Mouse (Mus musculus) left cerebral cortex, adult 9 months (tissue): ENCODE data around the gene Cipc.

ENCODE experiments used
- DNase-seq, 2 experiments: peaks; one replicate each; pipeline ENCODE4 v3.0.0; 2022; ENCODE audit warnings: low spot score in 2 of 2

The Cipc gene

GRCm38 (mm10) chr12:86989890-86990754 lies 43.3 kb downstream of the Cipc start, which contains the start of gene Zdhhc22:
TSS of gene Zdhhc22 (minus strand) at chr12:86990430.
- DNase-seq: peak in 1 of 2 experiments; percentile 44

GRCm38 (mm10) chr12:86990755-86991110 lies 43.9 kb downstream of the Cipc start:
- no peak for DNase-seq

GRCm38 (mm10) chr12:86994166-86994565 lies 47.3 kb downstream of the Cipc start:
- no peak for DNase-seq

GRCm38 (mm10) chr12:86994776-86995175 lies 47.9 kb downstream of the Cipc start:
- no peak for DNase-seq

DNA sequence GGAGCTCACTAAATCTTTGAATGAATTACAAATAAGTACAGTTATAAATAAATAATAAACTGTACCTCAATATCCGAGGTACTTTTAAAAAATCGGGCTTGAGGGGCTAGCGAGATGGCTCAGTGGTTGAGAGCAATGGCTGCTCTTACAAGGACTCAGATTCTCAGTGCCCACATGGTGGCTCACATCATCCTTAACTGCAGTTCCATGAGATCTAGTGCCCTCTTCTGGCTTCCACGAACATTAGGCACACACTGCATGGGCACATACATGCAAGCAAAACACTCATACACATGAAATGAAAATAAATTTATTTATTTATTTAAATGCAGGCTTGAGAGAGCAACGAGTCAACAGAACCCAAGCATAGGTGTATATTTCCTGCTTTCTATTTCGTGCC lies 49.1 kb downstream of the Cipc start:
- no peak for DNase-seq

GRCm38 (mm10) chr12:86998699-86999098 lies 51.9 kb downstream of the Cipc start:
- DNase-seq: no peak

- DNase-seq: no peak
These were observed 52.5 kb downstream of the Cipc start for GRCm38 (mm10) chr12:86999283-86999820.

DNA sequence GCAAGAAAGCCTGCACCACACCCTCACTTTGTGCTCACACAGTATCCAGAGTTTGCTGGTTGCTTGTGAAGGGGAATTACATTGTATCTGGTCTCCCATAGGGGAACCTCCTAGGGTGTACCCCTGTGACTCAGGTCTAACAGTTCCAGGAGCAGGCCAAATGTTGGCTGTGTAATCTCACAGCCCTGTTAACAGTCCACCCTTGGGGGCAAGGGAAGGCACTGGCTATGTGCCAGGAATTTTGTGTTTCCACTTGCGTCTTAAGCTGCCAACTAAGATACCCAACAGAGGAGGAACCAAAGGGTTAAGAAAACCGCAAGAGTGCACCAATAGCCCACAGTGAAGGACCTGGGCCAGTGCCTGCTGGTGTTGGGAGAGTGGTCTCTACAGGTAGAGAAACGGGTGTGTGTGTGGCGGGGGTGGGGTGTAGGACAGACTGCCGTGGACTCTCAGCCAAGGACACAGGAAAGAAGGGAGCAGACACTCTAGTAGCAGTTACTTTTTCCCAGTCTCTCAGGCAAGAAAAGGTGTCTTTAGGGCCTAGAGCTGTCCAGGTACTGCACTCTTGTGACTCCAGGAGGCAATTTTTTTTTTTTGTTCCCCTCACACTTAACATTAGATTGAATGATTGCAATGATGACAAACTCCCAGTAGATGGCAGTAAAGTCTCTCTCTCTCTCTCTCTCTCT lies 53.5 kb downstream of the Cipc start:
- DNase-seq: no peak

DNA sequence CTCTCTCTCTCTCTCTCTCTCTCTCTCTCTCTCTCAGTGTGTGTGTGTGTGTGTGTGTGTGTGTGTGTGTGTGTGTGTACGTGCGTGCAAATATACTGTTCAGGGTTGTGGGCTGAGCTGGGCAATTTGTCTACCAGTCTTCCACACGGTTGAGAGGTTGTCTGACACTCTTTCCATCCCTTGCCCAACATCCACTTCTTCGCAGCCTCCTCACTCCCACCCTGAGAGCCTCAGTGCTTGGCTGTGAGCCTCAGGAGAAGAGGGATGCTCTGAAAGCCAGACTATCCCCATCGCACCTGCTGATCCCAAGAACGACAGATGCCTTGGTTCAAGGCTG lies 54.0 kb downstream of the Cipc start:
- no peak for DNase-seq

GRCm38 (mm10) chr12:87002209-87002608 lies 55.4 kb downstream of the Cipc start:
- no peak for DNase-seq

DNA sequence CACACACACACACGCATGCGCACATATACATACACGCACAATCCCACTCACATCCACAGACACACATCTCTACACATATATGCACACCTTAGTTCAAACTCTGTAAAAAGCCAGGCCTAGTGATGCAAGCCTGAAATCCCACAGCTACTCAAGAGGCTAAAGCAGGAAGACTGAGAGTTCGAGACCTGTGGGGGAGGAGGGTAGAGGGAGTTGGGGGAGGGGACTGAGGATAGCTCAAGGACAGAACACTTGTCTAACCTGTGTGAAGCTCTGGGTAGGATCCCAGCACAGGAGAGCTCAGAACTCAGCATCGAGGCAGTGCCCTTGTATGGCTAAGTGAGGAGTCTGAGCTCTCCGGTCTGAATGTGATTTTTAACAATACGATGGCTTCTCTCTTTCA lies 56.0 kb downstream of the Cipc start:
- DNase-seq: no peak

DNA sequence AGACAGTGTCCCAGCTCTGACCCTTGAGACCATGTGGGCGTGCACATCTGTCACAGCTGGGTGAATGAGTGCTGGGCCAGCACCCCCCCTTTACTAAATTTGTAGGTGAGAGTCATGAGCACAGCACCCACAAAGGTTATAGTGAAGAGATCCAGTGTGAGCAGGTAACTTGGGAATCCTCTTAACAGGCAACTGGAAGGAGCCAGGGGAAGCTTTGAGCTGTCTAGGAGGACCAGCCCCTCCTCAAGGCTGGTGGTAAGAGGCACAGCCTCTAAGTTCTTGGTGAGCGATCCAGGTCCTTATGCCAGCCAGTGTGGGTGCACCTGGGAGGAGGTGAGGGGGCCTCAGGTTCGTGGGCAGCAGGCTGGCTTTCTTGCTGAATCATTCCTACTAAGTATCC lies 56.8 kb downstream of the Cipc start:
- DNase-seq: no peak

GRCm38 (mm10) chr12:87004596-87004995 lies 57.8 kb downstream of the Cipc start:
- no peak for DNase-seq
